Mouse (Mus musculus) cerebellum, postnatal 36 days (tissue): ENCODE data around the gene Spats2.
A peak's percentile ranks its signal among the peaks of the same experiment; 100 is the strongest.

Source experiments
- DNase-seq, 2 experiments: peaks; one replicate each; pipeline ENCODE4 v3.0.0; 2021 to 2022; ENCODE audit warnings: mixed read lengths in 2 of 2

The Spats2 gene

DNA sequence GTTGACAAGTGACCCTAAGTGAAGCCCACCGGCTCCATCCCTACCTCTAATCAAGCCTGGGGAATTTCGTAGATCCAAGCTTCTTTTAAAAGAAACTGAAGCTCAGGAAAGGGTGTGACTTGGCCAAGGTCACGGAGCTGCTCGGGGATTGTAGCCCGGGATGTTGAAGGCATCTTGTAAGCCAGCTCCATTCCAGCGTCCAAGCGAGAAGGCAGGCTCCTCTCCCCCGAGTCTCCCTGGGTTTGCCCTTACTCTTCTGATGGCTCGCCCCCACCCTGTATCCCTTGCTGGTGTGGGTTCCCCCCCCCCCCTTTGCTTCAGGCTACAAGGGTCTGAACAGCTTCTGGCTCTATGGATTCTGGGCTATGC is 27.2 kb upstream of the Spats2 start:
- DNase-seq = no peak

DNA sequence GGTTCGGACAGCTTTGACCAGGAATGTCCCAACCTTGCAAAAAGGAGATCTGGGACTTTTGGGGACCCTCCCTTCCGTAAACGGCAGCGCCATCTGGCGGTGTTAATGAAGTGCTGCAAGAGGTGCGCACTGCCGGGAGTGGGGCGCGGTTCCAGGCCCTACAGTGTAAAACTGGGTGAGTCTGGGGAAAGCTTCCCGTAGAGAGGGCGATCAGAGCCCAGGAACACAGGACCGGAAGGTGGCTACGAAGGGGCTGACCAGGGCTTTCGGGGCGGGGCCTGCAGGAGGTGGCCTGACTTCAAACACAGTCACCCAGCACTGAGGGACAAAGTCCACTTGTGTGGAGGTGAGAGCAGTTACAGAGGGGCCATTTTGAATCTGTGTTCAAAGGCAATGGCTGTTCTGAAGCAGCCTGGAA is 26.6 kb upstream of the Spats2 start:
- DNase-seq = peak; percentile 43 to 49

DNA sequence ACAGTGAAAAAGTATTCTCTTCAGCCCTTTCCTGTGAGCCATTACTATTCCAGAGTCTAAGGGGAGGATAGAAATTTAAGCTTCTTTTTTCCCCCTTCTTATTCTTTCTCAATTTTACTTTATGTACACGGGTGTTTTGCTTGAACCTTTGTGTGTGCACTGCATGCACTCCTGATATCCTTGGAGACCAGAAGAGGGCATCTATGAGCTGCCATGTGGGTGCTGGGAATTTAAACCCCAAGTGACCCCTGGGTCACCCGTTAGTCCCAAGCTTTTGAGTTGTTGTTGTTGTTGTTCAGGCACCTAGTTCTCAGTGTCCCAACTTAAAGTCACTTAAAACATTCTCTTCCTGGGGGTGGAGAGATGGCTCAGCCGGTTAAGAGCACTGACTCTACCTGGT is 25.7 kb upstream of the Spats2 start:
- no peak for DNase-seq

DNA sequence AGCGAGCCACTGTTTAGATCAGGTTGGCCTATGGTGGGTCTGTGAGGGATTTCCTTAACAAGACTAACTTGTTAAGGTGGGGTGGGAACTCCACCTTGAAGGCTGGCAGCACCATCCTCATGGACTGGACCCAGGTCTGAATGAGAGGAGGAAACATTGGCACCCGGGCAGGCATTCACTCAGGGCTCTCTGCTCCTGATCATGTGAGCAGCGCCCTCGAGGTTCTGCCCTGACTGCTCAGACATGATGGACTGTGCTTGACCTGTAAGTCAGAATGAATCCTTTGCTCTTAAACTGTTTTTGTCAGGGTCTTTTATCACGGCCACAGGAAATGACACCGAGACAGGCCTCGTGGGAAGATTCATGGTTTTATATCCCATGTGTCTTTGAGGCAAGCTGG is 20.5 kb upstream of the Spats2 start:
- no peak for DNase-seq

DNA sequence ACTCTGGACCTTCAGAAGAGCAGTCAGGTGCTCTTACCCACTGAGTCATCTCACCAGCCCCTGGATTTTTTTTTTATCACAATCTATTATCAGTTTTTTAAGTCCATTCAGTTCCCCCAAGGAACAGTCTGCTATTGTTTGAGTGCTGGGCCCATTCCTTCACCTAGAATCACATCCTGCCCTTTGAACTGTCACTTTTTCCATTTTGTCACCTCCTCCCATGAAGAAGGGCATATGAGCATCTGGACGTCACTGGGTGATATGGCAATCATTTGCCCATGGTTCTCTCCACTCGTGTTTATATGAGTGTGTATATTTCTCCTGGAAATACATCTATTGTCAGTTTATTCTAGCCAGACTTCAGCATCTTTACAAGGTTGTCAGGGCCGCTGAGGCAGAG is 17.9 kb upstream of the Spats2 start:
- no peak for DNase-seq

DNA sequence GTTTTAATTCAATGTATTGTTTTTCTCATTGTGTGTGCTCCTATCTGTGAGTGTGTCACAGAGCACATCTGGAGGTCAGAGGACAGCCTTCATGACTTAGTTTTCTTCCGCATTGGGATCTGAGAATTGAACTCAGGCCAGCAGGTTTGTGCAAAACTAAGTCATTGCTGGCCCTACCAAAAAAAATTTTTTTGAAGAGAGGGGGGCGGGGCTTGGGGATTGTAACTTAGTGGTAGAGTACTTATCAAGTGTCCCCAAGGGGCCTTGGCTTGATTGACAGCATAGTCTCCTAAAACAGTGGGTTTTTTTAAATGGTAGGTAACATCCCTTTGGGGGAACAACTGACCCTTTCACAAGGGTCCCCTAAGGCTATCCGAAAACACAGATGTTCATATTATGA is 14.6 kb upstream of the Spats2 start:
- no peak for DNase-seq

DNA sequence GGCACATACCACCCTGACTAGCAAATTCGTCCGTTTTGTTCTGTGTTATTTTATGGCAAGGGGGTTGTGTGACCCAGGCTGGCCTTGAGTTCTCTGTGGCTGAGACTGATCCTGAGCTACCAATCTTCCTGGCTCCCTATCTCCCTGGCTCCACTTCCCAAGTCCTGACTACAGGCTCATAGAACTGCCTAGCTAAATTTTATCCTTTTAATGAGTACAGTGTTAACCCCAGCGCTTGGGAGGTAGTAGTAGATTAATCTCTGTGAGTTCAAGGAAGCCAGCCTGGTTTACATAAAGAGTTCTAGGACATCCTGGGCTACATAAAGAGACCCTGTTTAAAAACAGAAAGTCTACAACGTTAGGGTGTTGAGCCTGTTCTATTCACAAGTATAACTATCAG is 13.9 kb upstream of the Spats2 start:
- no peak for DNase-seq

DNA sequence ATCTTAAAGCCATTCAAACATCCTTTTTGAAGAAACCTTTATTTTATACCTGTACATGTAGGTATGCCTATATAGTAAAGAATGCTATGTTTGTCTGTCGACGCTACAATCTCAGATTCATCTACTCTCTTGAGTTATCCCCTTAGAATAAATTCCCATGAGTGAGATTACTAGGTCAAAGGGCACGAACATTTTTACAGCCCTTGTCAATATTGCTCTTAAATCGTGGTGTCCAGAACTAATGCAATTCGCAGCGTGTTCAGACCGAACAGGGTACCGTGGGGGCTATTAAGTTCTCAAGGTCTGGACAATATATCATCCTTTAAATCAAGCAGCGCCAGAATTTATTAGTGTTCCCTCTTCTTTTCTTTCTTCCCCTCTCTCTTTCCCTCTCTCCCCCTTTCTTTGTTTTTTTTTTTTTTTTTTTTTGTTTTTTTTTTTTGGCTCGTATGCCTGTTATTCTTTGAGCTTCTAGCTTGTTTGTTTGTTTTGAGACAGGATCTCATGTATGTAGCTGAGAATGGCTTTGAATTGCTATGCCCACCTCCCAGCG is 12.8 kb upstream of the Spats2 start:
- no peak for DNase-seq

DNA sequence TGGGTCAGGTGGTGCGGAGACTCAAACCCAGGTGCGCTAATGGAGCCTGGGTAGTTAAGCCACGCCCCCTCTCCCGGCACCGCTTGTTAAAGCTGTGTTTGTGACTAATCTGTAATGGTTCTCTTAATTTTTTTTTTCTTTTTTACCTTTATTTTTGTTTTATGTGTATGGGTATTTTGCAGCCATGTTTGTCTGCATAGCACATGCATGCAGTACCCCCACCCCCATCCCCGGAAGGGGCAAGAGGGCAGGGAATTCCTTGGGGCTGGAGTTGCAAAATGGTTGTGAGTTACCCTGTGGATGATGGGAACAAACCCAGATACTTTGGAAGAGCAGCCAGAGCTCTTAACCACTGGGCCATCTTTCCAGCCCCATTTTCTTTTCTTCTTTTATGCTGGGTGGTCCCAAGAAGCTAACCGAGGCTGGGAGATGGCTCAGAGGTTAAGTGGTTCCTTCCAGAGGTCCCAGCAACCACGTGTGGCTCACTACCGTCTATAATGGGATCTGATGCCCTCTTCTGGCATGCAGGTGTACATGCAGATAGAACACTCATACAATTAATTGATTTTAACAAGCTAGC is 12.2 kb upstream of the Spats2 start:
- DNase-seq = no peak

DNA sequence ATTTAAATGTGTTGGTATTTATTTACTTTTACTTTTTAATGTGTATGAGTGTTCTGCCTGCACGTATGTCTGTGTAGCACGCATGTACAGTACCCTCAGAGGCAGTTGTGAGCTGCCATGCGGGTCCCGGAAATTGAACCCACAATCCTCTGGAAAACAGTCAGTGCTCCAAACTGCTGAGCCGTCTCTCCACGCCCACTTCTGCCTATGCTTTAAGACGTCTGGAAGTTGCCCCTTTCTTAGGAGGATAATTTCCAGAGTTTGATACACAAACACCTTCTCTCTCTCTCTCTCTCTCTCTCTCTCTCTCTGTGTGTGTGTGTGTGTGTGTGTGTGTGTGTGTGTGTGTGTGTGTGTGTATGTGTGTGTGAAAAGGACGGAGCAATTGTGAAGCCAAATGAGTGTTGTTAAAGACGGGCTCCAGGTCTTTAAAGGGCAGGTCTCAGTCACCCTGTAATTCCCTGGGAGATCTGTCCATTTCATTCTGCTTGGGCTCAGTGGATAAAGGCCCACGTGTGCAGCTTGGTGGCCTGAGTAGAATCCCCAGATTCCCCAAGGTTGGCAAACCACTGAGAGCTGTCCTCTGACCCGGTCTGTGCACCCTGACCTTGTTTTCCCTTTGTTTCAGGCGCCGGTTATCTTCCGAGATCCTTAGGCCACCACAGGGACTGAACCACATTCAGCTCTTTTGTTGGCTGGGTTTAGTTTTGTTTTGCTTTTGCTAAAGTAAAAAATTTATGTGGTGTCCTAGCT is 11.2 kb upstream of the Spats2 start:
- no peak for DNase-seq

DNA sequence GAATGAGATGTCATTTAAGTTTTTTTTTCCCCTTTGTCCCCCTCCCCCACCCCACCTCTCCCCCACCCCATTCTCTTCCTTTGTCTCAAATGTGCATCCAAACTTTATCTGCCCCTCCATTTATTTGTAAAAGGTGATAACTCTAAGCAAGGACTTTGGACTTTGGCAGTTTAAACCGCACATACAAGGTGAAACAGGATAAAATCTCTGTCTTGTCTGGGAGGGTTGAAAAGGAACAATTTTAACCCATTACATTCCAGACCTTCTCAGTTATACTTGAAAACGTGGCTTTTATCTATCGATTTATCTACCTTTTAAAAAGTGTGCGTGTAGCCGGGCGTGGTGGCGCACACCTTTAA is 10.7 kb upstream of the Spats2 start:
- no peak for DNase-seq

DNA sequence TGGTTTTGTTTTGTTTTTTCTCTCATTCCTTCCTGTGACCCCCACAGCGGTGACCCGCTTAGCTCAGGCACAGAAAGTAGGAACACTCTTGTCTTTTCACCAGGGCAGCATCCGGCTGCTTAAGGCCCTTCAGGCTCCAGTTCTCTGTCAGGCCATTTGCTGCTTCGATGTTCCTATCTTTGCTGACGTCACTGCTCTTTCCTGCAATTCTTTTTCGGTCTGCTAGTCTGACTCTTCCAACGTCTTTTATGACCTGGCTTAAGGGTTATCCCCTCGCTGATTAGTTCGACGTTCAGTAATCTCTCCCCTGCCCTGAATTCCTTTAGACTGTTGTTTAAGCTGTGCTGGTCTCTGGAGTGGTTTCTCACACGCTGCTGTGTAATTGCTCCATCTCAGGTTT is 9.2 kb upstream of the Spats2 start:
- DNase-seq = no peak

DNA sequence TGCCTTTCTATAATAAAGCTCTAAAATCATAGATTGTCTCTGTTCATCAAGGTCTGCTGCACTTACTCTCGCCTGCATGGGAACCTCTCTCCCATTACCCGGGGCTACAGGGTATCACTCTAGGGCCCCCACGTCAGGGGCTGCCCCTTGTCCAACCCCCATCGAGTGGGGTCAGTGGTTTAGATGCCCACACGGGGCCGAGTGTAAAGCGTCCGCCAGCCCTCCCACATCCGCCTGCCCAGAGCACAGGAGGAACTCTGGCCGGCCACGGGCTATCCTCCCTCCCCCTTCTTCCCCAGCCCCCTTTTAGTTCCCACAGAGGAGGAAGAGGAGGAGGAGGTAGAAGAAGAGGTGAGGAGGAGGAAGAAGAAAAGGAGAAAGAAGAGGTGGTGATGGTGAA is 4.9 kb upstream of the Spats2 start:
- DNase-seq = no peak

DNA sequence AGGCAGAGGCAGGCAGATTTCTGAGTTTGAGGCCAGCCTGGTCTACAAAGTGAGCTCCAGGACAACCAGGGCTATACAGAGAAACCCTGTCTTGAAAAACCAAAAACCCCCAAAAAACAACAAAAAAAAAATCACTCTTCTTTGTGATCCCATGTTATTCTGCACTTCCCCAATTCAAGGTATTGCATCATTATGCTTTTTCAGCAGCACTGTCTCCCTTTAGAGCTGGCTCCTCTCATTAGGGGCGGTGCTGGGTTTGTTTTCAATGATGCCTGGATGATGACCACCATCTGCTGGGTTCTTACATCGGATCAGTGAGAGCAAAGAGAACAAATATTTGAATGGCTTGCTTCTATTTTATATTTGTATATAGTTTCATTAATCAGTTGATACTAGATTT is 3.1 kb upstream of the Spats2 start:
- DNase-seq = no peak

DNA sequence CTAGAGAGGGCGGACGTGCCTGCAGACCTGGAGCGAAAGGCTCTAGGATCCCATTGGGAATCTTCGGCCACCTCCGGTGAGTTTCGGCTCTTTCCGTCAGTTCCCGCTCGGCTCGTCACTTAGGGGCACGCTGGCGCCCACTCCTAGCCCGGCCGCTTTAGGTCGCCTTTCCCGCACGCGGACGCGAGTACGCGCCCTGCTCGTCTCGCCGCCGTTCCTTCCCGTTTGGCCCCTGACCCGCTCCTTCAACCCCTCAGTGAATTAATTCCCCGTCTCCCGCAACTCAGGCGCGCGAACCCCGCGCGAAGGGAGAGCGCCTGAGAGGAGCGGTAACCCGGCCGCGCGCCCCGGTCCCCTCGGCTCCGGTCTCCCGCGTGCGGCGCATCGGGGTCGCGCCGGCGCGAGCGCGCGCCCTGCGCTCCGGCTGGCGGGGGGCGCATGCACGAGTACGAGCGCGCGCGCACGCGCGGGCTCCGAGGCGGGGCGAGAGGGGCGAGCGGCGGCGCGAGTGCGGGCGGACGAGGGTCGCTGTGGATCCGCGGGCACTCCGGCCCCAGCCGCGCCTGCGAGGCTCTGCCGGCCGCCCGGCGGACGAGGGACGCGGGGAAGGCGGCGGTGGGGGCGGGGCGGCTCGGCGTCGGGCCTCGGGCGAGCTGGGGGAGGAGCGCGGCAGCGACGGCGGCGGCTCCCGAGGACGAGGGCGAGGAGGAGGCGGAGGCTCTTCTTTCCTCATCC is 532 bp downstream of the Spats2 start:
- peak; percentile 92 to 95 for DNase-seq

DNA sequence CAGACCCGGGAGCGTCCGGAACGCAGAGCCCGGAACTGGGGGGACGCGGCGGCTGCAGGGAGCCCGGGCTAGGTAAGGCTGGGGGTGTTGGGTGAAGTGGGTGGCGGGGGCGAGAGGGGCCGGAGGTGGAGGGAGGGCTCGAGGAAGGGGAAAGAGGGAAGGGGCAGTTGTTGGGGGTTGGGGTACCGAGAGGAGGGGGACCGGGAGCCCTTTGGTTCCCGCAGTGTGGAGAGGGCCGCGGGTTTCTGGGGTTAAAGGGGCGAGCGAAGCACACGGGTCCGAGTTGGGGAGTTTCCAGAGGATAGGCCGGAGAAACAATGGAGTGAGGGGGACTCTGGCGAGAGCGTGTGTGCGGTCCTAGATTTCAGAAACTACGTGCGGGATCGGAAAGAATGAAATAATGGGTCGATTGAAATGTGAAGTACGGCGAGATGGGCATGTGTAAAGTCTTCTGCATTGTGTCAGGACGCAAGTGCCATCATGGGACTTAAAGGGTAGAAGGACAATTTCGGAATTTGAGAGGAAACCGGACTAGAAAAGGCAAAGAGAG is 1.2 kb downstream of the Spats2 start:
- DNase-seq = peak in 1 of 2 experiments; percentile 28

DNA sequence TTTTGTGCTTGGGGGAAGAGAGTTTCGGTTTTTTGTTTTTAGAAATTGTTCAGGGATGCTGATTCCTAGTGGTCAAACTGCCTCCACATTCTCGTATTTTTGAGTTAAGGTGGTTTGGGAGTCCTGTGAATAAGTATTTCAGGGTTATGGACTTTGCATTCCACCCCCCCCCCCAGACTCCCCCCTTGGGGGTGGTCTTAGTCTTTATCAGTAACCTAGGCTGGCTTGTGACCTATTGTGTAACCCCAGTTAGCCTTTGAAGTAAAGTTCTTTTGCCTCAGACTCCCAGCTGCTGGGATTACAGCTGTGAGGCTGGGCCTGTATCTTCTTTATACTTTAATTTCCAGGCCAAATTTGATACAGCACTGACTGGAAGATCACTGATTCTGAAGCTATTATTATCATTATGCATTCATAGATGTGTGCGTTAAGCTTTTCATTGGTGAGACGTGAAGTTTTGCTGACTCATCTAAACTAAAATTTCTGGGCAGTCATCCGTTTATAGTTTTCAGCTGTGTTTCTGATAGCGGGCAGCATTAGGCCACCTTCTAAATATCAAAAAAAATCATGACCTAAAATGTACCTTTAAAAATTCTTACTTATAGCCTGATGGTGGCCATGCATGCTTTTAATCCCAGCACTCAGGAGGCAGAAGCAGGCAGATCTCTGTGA is 2.3 kb downstream of the Spats2 start:
- no peak for DNase-seq

DNA sequence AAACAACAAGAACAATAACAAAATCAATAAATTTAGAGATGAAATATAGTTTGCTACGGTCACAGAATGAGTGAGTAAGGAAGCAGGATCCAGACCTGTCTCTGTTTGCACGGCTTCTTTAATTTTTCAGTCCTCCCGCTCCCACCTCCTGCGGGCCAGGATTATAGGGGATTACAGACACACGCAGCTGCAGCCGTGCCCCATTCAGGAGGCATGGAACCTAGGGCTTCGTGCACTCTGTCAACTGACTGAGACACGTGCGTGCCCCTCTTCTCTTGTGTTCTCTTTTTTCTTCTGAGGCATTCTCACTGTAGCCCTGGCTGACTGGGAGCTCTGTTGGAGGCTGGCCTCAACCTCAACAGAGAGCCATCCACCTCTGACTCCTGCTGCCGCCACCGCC is 3.7 kb downstream of the Spats2 start:
- no peak for DNase-seq

DNA sequence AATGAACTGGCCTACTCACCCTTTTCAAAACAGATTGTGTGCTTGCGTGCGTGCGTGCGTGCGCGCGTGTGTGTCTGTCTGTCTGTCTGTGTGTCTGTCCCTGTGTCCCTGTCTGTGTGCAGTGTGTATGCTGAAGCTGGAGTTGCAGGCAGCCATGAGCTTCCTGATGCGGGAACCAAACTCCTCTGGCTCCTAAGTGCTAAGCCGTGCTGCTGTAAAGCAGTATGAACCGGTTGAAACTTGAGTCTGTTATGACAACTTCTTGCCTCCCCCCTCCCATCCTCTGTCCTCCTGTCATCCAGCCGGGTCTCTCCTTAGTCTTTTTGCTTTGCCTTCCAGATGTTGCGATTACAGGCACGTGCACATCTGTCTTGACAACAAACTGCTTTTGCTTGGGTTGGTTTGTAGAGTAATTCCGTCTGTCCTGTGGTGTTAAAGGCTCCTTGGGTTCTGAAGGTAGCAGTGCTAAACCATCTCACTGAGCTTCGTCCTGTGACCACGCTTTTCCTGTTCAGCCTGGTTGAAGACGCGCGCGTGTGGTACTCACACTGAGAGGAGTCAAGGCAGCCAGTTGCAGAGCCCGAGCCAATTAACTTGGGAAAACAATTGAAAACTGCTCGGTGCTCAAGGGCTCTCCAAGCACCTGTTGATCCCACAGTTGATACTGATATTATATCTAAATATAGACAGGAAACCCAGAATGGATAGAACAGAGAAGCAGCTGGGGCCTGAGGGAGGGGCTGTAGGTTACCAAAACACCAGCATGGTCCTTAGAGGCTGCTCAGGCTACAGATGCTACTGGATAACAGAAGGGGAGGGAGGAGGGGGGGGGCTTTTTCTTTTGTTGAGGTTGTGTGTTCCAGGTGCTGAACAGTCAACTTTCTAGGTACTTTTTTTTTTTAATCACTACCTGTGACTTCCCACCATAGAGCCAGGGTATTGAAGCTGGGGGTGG is 4.5 kb downstream of the Spats2 start:
- no peak for DNase-seq

DNA sequence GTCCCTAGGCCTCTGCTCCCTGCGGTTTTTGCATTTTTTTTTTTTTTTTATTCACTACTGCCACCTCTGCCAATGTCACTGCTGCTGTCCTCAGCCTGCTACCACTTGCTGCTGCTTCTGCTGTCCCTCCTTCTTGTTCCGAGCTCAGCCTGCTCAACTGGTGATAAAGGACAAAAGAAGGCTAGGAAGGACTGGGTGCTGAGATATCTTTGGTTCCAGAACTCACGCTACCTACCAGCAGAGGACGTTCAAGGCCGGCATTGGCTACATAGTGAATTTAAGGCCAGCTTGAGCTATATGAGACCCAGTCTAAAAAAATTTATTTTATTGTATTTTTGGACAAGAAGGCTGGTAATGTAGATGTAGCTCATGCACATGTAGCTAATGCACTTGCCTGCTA is 12.7 kb downstream of the Spats2 start:
- DNase-seq = no peak

DNA sequence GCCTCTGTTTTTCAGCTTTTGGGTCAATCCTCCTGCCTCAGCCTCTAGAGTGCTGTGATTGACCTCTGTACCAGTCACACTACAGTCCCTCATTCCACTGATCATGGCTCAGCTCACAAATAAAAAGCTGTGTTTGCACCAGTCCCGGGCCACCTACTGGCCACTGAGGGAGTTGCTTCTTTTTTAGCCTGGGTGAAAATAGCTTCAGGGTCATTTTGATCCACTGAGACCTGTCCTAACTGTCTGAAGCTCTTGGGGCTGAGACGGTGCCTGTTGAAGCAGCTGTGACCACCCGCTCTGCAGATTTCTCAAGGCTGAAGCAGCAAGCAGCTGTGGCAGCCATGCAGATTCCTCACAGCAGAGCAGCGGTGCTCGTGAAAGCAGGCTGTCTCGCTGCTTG is 14.0 kb downstream of the Spats2 start:
- DNase-seq = peak; percentile 57 to 65

DNA sequence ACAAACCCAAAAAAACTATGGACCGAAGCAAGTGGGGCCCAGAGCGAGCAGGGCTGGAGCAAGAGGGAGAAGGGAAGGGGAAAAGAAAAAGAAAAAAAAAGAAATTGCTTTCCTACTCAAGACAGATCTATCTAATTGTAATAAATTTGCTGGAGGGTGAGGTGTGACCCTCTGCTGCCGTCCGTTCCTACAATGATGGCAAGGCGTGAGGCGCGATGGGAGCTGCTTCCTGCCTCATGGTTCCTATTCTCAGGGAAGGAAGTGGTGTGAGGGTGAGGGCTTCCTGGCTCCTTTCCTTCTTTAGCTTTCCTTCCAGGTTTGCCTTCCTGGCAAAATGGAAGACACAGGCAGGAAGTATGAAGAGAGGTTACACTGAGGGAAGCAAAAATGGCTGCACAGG is 24.8 kb downstream of the Spats2 start:
- DNase-seq = no peak
